Mouse (Mus musculus): Measurements from ENCODE around the gene Phactr2.

DNA sequence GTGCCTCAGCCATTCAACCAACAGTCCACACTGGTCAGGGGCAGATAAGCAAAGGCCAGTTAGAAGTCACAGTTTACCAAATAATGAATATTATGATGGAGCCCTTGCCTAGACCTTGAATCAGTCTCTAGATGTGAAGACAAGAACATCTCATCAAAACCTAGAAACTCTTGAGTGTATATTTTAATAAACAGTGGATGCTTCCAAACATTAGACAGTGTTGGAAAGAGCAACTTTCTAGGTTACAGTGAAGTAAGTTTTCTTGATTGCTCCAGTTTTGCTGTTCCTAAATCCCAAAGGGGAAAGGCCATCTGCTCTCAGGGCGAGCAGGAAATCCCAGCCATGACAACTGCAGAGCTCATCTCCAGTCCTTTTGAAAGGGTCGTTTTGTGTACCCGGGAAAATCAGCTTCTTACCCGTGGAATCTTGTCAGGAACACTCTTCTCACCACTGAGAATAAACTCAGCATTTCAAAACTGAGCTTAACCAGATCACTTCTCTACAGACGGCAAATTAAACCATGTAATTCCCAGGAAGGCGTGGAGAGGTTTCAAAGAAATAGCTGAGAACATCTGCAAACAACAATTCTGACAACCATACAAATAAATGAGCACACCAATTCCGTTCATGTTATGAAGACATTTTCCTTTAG, 296.1 kb downstream of the Phactr2 start, which contains the start of gene Zc2hc1b:
- TF ChIP-seq CTCF (conservative IDR thresholded peaks at IDR 0.05; ENCODE audit: insufficient read depth, insufficient read length, low read depth, low read length) = no peak
- no peak for TF ChIP-seq POLR2A (IDR thresholded peaks at IDR 0.05; ENCODE audit: low read depth, low read length)

Data from kidney, adult 2 months (tissue).